Comparison of ENCODE assay signal across 11 mouse cellular contexts in genomic region chr14:61737504-61738040, GRCm38 (mm10).
DNase-seq lines count a peak whose midpoint lies in the region; ATAC-seq and TF ChIP-seq lines count a peak whose summit lies in the region.
"Had no signal": no experiment of that assay in that cellular context is flagged by ENCODE, and none has a peak within 500 bp of the region (broad histone marks: within the 10 kb centered on the region; RNA-seq: fewer than 3 reads in every experiment).

No protein-coding gene starts in this region.

- no peak for DNase-seq in forebrain, embryonic 10.5 days (ENCODE audit: extremely low spot score, low spot score)
- DNase-seq in MEL (ENCODE audit: low read depth, low spot score), result no peak
- DNase-seq in c-Kit-positive CD71-positive TER-119-positive erythroid progenitor cells, embryonic 14.5 days (ENCODE audit: low spot score), result no peak
- DNase-seq in cerebellum, postnatal 10 days, result no peak
- DNase-seq: cerebellum, adult 11-12 months; lung, postnatal 14 days had no signal

- H3K4me2 ChIP-seq in forebrain, embryonic 15.5 days (replicated peaks), result no peak overlapping the region
- H3K4me2 ChIP-seq in forebrain, embryonic 16.5 days (ENCODE audit: low read length), result peak overlapping the region; percentile 34; the same call in 1 of the 2 replicates
- H3K4me2 ChIP-seq in kidney, embryonic 15.5 days, result no peak overlapping the region

- no peak overlapping the region for H3K4me3 ChIP-seq in forebrain, embryonic 10.5 days
- no peak overlapping the region for H3K4me3 ChIP-seq in forebrain, embryonic 15.5 days
- H3K4me3 ChIP-seq in MEL (ENCODE audit: control insufficient read depth in 1 of 2, insufficient read depth in 1 of 2, low read depth in 2 of 2, low read length in 2 of 2), result peak overlapping the region; percentile 78 to 83
- no peak overlapping the region for H3K4me3 ChIP-seq in forebrain, embryonic 16.5 days (replicated peaks; ENCODE audit: low read length)
- no peak overlapping the region for H3K4me3 ChIP-seq in kidney, embryonic 15.5 days (replicated peaks)

- 78% methylated on average over 6 of the region's 6 CpGs for WGBS in forebrain, embryonic 10.5 days
- WGBS in forebrain, embryonic 15.5 days, result 65% methylated on average over 6 of the region's 6 CpGs
- WGBS in forebrain, embryonic 16.5 days, result 62% methylated on average over 6 of the region's 6 CpGs
- 57% methylated on average over 6 of the region's 6 CpGs for WGBS in kidney, embryonic 15.5 days

- no peak for TF ChIP-seq EP300 in MEL (IDR thresholded peaks at IDR 0.05; ENCODE audit: low read depth in 1 of 2, low read length in 2 of 2)

- no peak for ATAC-seq in forebrain, embryonic 15.5 days (replicated peaks)
- ATAC-seq in forebrain, embryonic 16.5 days, result no peak
- peak; percentile 49; the same call in 1 of the 2 replicates for ATAC-seq in kidney, embryonic 15.5 days (replicated peaks; ENCODE audit: low FRiP score)
- no peak for ATAC-seq in megakaryocyte progenitor cell, adult 5-6 weeks (replicated peaks; ENCODE audit: poor library complexity)

- H3K79me2 ChIP-seq in MEL (ENCODE audit: control insufficient read depth, insufficient read depth, low read length, poor library complexity), result no peaks in the 10 kb centered on the region

- H3K9ac ChIP-seq in forebrain, embryonic 15.5 days (replicated peaks), result no peak overlapping the region
- peak overlapping the region; percentile 71 for H3K9ac ChIP-seq in MEL (ENCODE audit: control insufficient read depth, low read depth, low read length, poor library complexity, severe bottlenecking)
- no peak overlapping the region for H3K9ac ChIP-seq in forebrain, embryonic 16.5 days (replicated peaks; ENCODE audit: low read depth, low read length)
- no peak overlapping the region for H3K9ac ChIP-seq in kidney, embryonic 15.5 days

- H3K27ac ChIP-seq in forebrain, embryonic 10.5 days, result peak overlapping the region; percentile 65
- no peak overlapping the region for H3K27ac ChIP-seq in forebrain, embryonic 15.5 days (replicated peaks)
- peak overlapping the region; percentile 48 for H3K27ac ChIP-seq in MEL (ENCODE audit: control insufficient read depth, low read depth, low read length)
- H3K27ac ChIP-seq in forebrain, embryonic 16.5 days (ENCODE audit: low read length), result no peak overlapping the region
- H3K27ac ChIP-seq in kidney, embryonic 15.5 days, result peak overlapping the region; percentile 78

- TF ChIP-seq CTCF in MEL (IDR thresholded peaks at IDR 0.05 in 2 of 3, conservative IDR thresholded peaks at IDR 0.05 in 1 of 3; ENCODE audit: control insufficient read depth in 1 of 3, insufficient read depth in 1 of 3, low read depth in 2 of 3, low read length in 3 of 3, poor library complexity in 1 of 3, severe bottlenecking in 1 of 3), result no peak

- no peak for TF ChIP-seq POLR2A in MEL (IDR thresholded peaks at IDR 0.05; ENCODE audit: control insufficient read depth in 1 of 2, insufficient read depth in 1 of 2, low read depth in 1 of 2, low read length in 2 of 2, poor library complexity in 1 of 2)

- peaks cover 27% of the 10 kb centered on the region for H3K4me1 ChIP-seq in forebrain, embryonic 10.5 days
- H3K4me1 ChIP-seq in forebrain, embryonic 15.5 days, result peaks cover 11% of the 10 kb centered on the region
- peaks cover 0 to 9% of the 10 kb centered on the region in 2 experiments; a peak in 2 of 4 replicates for H3K4me1 ChIP-seq in MEL (ENCODE audit: control insufficient read depth in 1 of 2, insufficient read depth in 2 of 2, low read length in 2 of 2)
- H3K4me1 ChIP-seq in forebrain, embryonic 16.5 days (replicated peaks; ENCODE audit: control insufficient read depth, insufficient read depth, low read length), result peaks cover 4% of the 10 kb centered on the region; the same call in 1 of the 2 replicates
- H3K4me1 ChIP-seq in kidney, embryonic 15.5 days, result peaks cover 18% of the 10 kb centered on the region

- no peaks in the 10 kb centered on the region for H3K36me3 ChIP-seq in forebrain, embryonic 10.5 days (replicated peaks)
- no peaks in the 10 kb centered on the region for H3K36me3 ChIP-seq in forebrain, embryonic 15.5 days
- peaks cover 0 to 4% of the 10 kb centered on the region in 2 experiments; a peak in 1 of 4 replicates for H3K36me3 ChIP-seq in MEL (ENCODE audit: control insufficient read depth in 1 of 2, insufficient read depth in 2 of 2, low read length in 2 of 2)
- H3K36me3 ChIP-seq in forebrain, embryonic 16.5 days (ENCODE audit: control insufficient read depth, insufficient read depth), result no peaks in the 10 kb centered on the region
- no peaks in the 10 kb centered on the region for H3K36me3 ChIP-seq in kidney, embryonic 15.5 days

- H3K27me3 ChIP-seq in forebrain, embryonic 10.5 days (ENCODE audit: poor library complexity, severe bottlenecking), result no peaks in the 10 kb centered on the region
- H3K27me3 ChIP-seq in forebrain, embryonic 15.5 days, result no peaks in the 10 kb centered on the region
- no peaks in the 10 kb centered on the region for H3K27me3 ChIP-seq in MEL (ENCODE audit: control insufficient read depth in 1 of 2, insufficient read depth in 2 of 2, low read length in 2 of 2)
- no peaks in the 10 kb centered on the region for H3K27me3 ChIP-seq in forebrain, embryonic 16.5 days (replicated peaks; ENCODE audit: control insufficient read depth, insufficient read depth, low read length)
- H3K27me3 ChIP-seq in kidney, embryonic 15.5 days, result no peaks in the 10 kb centered on the region
- H3K27me3 ChIP-seq: CH12.LX had no signal

- TF ChIP-seq RAD21 in MEL (IDR thresholded peaks at IDR 0.05; ENCODE audit: low read depth, low read length), result no peak

- no peaks in the 10 kb centered on the region for H3K9me3 ChIP-seq in forebrain, embryonic 10.5 days
- no peaks in the 10 kb centered on the region for H3K9me3 ChIP-seq in forebrain, embryonic 15.5 days
- H3K9me3 ChIP-seq in MEL (replicated peaks; ENCODE audit: insufficient read depth, low read length), result no peaks in the 10 kb centered on the region
- no peaks in the 10 kb centered on the region for H3K9me3 ChIP-seq in forebrain, embryonic 16.5 days (ENCODE audit: control insufficient read depth, low read length)
- no peaks in the 10 kb centered on the region for H3K9me3 ChIP-seq in kidney, embryonic 15.5 days (replicated peaks)

TF ChIP-seq in MEL, 35 proteins besides CTCF, POLR2A, EP300 and RAD21:
- TF ChIP-seq POLR2AphosphoS5 (IDR thresholded peaks at IDR 0.05; ENCODE audit: borderline replicate concordance, low read depth, low read length) (no peak), ZC3H11A (IDR thresholded peaks at IDR 0.05; ENCODE audit: low read depth, low read length) (no peak), TAL1 (IDR thresholded peaks at IDR 0.05; ENCODE audit: low read length) (no peak), BHLHE40 (IDR thresholded peaks at IDR 0.05; ENCODE audit: borderline replicate concordance, low read depth, low read length) (no peak), MEF2A (IDR thresholded peaks at IDR 0.05; ENCODE audit: extremely low read depth, insufficient replicate concordance, low read depth, low read length, poor library complexity, severe bottlenecking) (no peak), UBTF (IDR thresholded peaks at IDR 0.05; ENCODE audit: borderline replicate concordance, insufficient read depth, low read depth, low read length) (no peak), MAFK (IDR thresholded peaks at IDR 0.05; ENCODE audit: borderline replicate concordance, low read depth, low read length) (no peak), NRF1 (IDR thresholded peaks at IDR 0.05; ENCODE audit: insufficient read depth, low read depth, low read length, poor library complexity, severe bottlenecking) (no peak), ZNF384 (IDR thresholded peaks at IDR 0.05; ENCODE audit: low read depth, low read length) (no peak), ZKSCAN1 (IDR thresholded peaks at IDR 0.05; ENCODE audit: low read depth, low read length) (no peak), POLR2AphosphoS2 (IDR thresholded peaks at IDR 0.05; ENCODE audit: low read length) (no peak), USF2 (IDR thresholded peaks at IDR 0.05; ENCODE audit: borderline replicate concordance in 1 of 2, insufficient read depth in 1 of 2, low read depth in 1 of 2, low read length in 2 of 2) (no peak), NELFE (IDR thresholded peaks at IDR 0.05; ENCODE audit: low read depth, low read length) (no peak), ELF1 (IDR thresholded peaks at IDR 0.05; ENCODE audit: low read depth, low read length) (no peak), MXI1 (IDR thresholded peaks at IDR 0.05; ENCODE audit: low read depth, low read length) (no peak), TCF12 (IDR thresholded peaks at IDR 0.05; ENCODE audit: low read depth, low read length) (no peak)

Comparison
In these comparisons a context has a peak if more than half of its experiments do, and no peak if none do; other contexts are left out.
1. H3K27ac ChIP-seq: peak in forebrain, embryonic 10.5 days (single experiment), MEL (single experiment) and kidney, embryonic 15.5 days (single experiment); none in forebrain, embryonic 15.5 days (single experiment) and forebrain, embryonic 16.5 days (single experiment).
2. H3K4me3 ChIP-seq: peak in MEL (2 of 2); none in forebrain, embryonic 10.5 days (single experiment), forebrain, embryonic 15.5 days (single experiment), forebrain, embryonic 16.5 days (single experiment) and kidney, embryonic 15.5 days (single experiment).